Mouse (Mus musculus) thymus, postnatal 4 days (tissue): ENCODE data around the gene Syne4.
A peak's percentile ranks its signal among the peaks of the same experiment; 100 is the strongest.

Experiments used
- DNase-seq: peaks from one replicate; pipeline ENCODE4 v3.0.0; 2021

Gene Syne4

DNA sequence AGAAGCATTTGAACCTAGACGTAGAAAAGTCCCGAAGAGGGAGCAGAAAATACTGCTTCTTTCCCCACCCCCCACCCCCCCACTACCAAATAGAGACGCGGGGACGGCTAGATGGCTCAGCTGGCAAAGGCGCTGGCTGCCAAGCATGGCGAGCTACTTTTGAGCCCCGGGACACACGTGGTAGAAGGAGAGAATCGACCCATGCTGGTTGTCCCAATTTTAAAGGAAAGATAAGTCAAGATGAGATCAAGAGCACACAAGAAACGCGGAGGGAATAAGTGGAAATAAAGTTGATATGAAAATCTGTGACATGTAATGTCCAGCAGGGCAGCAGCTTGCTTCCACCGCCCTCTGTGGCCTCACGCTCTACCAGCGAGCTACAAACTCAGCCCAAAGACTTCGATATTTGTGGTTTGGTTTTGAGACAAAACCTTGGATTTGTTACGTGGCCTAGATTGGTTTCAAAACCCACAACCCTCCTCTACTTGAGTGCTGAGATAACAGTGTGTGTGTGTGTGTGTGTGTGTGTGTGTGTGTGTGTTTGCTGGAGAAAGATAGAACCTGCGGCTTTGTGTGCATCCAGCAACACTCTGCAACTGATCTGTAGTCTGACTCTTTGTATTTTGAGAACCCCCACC lies 18.1 kb downstream of the Syne4 start:
- no peak for DNase-seq

- peak; percentile 34 for DNase-seq
These were observed 18.8 kb downstream of the Syne4 start for GRCm38 (mm10) chr7:30333436-30333835.

- no peak for DNase-seq
These were observed 20.0 kb downstream of the Syne4 start for GRCm38 (mm10) chr7:30334563-30334962.

DNA sequence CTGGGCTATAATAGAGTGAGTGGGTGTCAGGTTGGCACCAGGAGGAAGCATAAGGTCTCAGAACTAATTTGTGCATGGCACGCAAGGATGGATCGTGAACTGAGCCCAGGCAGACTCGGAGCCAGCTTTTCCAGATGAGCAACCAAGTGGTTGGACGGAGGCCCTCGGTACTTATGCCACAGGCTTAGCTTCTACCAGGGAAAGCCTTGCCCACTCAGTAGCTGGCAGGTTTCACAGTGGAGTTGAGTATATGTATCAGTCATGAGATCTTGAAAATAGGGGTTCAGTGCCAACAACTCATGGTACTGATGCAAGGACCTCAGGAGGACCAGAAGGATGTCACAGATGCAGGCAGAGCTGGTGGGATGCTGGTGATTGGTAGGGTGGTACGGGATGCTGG lies 21.1 kb downstream of the Syne4 start:
- DNase-seq = no peak

DNA sequence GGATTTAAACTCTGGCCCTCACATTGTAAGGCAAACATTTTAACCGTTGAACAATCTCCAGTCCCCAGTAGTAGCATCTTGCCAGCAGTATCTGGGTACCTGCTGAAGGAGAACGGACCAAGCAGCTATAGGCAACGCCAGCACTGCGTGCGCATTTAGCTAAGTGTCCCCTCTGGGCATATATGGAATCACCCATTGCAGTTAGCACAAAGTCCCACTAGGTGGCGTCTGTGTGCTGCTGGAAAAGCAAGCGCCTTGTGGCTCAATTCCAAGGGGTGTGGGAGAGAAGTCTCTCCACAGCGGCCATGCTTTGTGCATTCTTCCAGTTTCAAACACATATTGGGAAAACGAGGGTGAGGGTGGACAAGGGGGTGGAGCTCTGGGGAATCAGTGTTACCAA lies 21.8 kb downstream of the Syne4 start:
- peak; percentile 81 for DNase-seq

- DNase-seq = no peak
These were observed 25.0 kb downstream of the Syne4 start for GRCm38 (mm10) chr7:30339432-30340109.

- DNase-seq = peak; percentile 89
These were observed 32.2 kb downstream of the Syne4 start for GRCm38 (mm10) chr7:30346635-30347379.

DNA sequence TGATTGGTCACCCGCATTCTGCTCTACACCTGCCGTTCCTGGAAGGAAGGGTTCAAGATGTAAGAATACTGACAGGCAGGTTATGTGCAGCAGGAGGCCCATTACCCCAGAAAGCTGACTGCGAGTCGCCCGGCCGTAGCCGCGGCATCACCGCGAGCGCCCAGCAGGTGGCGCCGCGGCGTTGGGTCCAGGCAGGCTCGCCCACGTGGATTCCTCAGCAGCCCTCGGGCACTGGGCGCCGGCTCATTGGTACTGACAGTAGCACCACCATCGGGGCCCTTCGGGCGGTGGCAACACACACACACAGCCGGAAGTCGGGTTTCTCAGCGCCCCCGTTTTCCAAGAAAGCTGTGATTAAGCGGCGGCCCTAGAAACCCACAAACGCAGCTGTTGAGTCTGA lies 33.2 kb downstream of the Syne4 start:
- DNase-seq = peak; percentile 81

DNA sequence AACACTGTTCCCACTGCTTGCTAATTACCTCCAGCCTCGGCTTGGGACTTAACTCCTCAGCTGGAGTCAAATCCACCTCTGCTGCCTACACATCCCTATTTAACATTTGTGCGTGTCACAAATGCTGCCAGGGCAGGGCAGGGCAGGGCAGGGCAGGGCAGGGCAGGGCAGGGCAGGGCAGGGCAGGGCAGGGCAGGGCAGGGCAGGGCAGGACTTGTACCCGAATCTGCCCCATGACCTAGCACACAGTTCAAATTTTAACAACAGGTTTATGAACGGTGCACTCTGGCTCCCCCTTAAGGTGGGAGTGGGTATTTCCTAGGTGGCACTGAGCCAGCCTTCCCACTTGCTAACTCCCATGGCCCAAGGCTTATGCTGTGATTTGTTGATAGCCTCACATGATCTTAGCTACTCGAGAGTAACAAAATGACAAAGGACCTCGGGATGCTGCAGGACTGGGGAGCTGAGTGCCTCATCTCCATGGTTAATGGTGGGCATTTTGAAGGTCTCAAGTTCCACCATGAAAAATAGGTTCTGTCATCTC lies 38.7 kb downstream of the Syne4 start:
- peak; percentile 76 for DNase-seq

DNA sequence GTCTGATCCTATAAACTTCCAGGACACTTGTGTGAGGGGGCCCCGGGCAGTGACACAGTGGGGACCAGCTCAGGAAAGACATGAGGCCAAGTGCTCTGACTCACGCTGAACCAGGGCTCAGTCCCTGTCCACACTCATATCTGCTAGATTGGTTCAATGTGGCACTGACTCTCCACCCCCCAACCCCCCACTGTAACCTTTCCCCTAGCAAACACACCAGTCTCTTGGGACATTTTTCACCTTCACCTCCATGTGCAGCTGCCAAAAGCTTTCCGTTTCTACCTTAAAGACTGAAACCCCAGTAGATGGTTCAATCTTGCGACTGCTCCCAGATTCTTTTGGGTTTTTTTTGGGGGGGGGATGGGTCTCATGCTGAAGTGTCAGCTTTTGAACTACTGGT lies 39.5 kb downstream of the Syne4 start:
- no peak for DNase-seq

DNA sequence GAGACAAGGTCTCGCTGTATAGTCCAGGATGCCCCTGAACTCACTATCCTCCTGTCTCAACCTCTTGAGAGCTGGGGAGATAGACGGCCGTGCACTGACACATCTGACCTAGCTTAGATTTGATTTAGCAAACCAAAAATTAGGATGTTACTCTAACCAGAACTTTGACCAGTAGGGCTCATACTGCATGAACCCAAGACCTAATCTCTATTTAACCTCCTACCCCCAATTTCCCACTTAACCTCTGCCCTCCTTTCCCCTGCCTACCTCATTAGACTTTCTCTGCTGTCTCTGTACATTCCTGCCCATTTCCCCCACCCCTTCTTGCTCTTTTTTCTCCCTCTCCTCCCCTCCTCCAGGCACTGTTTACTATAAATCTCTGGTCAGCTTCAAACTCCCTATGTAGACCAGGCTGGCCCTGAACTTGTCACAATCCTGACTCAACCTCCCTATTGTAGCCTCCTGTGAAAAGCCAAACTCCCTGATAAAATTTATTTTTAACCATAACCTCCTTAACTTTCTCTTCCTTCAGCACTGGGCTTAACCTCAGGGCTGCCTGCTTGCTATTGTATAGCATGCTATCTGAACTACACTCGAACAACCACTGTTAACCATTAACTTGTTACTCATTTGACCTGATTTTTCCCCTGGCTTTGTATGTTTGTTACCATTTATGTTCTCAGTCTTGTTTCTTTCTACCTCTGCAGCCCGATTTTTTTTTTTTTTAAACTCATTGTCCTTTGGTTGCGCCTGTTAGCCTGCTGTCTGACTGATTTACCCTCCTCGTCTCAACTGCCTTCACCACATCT lies 44.0 kb downstream of the Syne4 start:
- no peak for DNase-seq

DNA sequence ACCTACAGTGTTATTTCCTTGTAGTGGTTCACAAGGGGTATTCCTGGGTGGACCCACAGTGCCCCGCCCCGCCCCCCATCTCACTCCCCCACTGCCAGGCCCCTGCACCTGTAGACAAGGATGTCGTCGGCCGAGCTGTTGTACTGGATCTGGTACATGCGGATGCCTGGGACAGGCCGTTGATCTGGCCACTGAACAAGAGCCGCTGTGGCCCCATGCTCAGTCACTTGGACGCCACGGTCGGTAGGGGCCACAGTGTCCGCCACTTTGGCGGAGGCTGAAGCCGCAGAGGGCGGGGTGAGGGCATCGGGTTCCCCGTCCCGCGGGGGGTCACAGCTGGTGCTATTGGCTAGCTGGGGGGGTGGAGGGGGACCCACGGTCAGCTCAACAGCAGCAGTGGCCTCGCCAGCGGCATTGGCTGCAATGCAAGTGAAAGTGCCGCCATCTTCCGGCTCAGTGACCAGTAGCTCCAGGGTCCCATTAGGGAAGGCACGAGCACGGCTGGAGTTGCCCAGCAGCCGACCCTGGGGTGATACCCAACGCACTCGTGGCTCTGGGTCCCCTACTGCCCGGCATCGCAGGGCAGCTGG lies 44.8 kb downstream of the Syne4 start:
- no peak for DNase-seq

DNA sequence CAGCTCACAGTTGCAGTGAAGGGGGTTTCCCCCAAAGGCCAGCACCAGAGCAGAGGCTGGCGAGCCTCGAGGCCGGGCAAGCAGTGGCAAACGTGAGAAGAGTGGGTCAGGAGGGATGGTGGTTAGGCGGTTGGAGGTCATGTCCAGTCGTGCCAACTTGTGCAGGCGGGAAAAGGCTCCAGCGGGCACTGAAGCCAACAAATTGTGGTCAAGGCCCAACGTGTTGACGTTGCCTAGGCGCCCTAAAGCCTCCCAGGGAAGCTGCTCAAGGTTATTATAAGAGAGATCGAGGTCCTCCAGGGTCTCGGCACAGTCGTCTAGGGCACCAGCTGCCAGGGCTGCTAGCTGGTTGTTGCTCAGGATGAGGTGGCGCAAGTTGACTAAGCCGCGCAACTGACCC lies 45.4 kb downstream of the Syne4 start:
- DNase-seq = no peak

DNA sequence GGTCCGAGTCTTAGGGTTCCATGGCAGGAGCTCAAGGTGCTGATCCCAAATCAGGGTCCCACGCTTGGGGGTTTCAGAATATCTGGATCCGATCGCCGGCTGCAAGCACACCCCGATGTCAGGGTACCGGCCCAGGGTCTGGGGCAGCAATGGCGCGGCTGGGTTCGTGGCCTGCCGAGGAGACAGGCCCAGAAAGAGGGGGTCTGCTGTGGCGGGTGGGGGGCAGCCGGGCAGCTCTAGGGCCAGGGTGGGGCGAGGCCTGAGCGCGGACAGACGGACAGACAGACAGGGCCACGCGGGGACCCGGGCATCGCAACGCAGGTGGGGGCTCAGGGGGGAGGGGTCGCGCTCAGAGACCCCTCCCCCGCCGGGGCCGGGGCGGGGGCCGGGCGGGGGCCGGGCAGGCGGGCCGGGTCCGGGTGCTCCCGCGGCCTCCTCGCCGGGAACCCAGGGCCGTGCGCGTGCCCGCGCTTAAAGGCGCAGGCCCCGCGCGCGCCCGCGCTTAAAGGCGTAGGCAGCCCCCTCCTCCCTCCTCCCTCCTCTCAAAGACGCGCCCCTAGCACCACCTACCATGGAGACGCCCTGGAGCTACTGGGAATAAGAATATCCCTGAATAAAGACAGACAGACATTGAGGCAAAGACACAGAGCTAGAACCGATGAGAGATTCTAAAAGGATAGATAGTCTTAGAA lies 48.2 kb downstream of the Syne4 start, which contains the start of gene Lrfn3:
Gene Lrfn3, minus strand, starts transcription at position 121 of the 692 bp plus-strand sequence.
- DNase-seq = peak; percentile 29

DNA sequence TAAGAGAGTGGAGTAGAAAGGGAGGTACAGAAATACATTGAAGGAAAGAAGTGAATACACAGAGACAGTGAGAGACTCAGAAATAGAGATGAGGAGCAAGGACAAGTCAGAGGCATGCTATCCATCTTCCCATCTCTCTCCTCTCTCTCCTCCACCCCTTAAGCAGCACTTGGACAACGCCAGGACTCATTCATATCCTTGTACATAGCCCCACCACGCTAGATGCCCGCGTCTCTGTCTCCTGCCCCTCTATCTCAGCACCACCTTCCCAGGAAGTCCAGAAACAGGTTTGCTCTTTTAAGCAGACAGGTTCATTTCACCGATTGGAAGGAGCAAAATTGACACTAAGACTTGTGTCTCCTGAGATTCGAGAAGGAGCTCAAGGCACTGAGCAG lies 48.7 kb downstream of the Syne4 start:
- DNase-seq = no peak

GRCm38 (mm10) chr7:30367466-30367865 lies 52.9 kb downstream of the Syne4 start:
- no peak for DNase-seq
